Mouse (Mus musculus): ENCODE data around the gene Rxfp3. TPM values are rescaled to one million over a fixed set of nuclear protein-coding genes. Genes with fewer than 3 reads are reported as not detected.

Rxfp3 gene
- polyA plus RNA-seq, 1 experiment from 2014 or later, result 0.03 TPM

DNA sequence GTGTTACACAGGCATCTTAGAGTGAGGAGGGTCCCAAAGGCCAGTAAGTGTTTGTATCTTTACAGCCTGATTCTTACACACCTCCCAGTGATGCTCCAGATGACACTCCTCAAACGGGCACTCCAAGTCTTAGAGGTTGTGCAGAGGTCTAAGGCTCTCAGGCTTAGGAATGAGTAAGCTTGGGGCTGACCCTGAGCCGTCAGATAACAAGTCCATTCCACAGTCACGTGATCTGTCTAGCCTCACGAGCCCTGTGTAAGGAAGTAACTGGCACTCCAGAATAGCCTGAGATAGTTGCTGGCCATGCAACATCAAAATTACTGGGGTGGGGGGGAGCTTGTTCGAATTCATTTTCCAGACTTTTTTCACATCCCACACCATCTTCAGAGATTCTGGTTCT lies 2.3 kb upstream of the Rxfp3 start:
- Histone ChIP-seq H3K9ac (ENCODE audit: low read length) (no peak overlapping the region), H3K4me1 (ENCODE audit: control insufficient read depth, insufficient read depth, low read length) (peaks cover 8% of the 10 kb centered on the region; the same call in 1 of the 2 replicates), H3K4me3 (replicated peaks; ENCODE audit: low read length) (no peak overlapping the region), H3K9me3 (replicated peaks; ENCODE audit: control insufficient read depth, low read length) (no peaks in the 10 kb centered on the region), H3K4me2 (ENCODE audit: low read depth, low read length) (no peak overlapping the region), H3K27me3 (ENCODE audit: control insufficient read depth, insufficient read depth, low read length) (peaks cover 34% of the 10 kb centered on the region), H3K36me3 (ENCODE audit: control insufficient read depth, insufficient read depth, low read length) (no peaks in the 10 kb centered on the region), H3K27ac (ENCODE audit: low read length) (no peak overlapping the region)
- no peak for ATAC-seq (ENCODE audit: insufficient read depth, low FRiP score)
- WGBS, result 37% methylated on average over 5 of the region's 5 CpGs

DNA sequence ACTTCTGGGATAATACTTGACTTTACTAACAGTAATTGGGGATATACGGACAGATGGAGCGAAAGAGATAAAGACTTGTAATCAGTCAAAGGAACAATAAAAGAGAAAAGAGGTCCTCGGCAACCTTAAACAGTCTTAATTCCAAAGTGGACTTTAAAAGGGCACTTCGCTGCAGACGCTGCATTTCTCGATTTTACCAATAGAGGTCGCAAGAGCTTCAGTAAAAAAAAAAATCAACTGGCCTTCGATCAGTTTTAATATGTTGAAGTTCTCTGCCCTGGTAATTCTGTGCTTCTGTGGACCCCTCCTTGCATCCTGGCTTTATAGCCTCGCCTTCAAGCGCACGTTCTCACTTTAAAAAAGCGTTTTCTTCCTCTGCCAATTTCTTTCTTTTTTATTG lies 685 bp upstream of the Rxfp3 start:
- Histone ChIP-seq H3K27ac (ENCODE audit: low read length) (no peak overlapping the region), H3K9me3 (replicated peaks; ENCODE audit: control insufficient read depth, low read length) (no peaks in the 10 kb centered on the region), H3K27me3 (ENCODE audit: control insufficient read depth, insufficient read depth, low read length) (peaks cover 48% of the 10 kb centered on the region), H3K36me3 (ENCODE audit: control insufficient read depth, insufficient read depth, low read length) (no peaks in the 10 kb centered on the region), H3K4me2 (ENCODE audit: low read depth, low read length) (no peak overlapping the region), H3K4me1 (ENCODE audit: control insufficient read depth, insufficient read depth, low read length) (peaks cover 8% of the 10 kb centered on the region; the same call in 1 of the 2 replicates), H3K9ac (ENCODE audit: low read length) (no peak overlapping the region), H3K4me3 (replicated peaks; ENCODE audit: low read length) (no peak overlapping the region)
- 1% methylated on average over 12 of the region's 12 CpGs for WGBS
- ATAC-seq (ENCODE audit: insufficient read depth, low FRiP score), result no peak

- Histone ChIP-seq H3K27ac (ENCODE audit: low read length) (no peak overlapping the region), H3K4me3 (replicated peaks; ENCODE audit: low read length) (peak overlapping the region; percentile 39), H3K36me3 (ENCODE audit: control insufficient read depth, insufficient read depth, low read length) (no peaks in the 10 kb centered on the region), H3K27me3 (ENCODE audit: control insufficient read depth, insufficient read depth, low read length) (peaks cover 49% of the 10 kb centered on the region), H3K9ac (ENCODE audit: low read length) (no peak overlapping the region), H3K4me2 (ENCODE audit: low read depth, low read length) (peak overlapping the region; percentile 57), H3K9me3 (replicated peaks; ENCODE audit: control insufficient read depth, low read length) (no peaks in the 10 kb centered on the region), H3K4me1 (ENCODE audit: control insufficient read depth, insufficient read depth, low read length) (peaks cover 8% of the 10 kb centered on the region; the same call in 1 of the 2 replicates)
- no peak for ATAC-seq (ENCODE audit: insufficient read depth, low FRiP score)
- WGBS, result 3% methylated on average over 8 of the region's 8 CpGs
These were observed 455 bp downstream of the Rxfp3 start for GRCm38 (mm10) chr15:11037376-11037695.

DNA sequence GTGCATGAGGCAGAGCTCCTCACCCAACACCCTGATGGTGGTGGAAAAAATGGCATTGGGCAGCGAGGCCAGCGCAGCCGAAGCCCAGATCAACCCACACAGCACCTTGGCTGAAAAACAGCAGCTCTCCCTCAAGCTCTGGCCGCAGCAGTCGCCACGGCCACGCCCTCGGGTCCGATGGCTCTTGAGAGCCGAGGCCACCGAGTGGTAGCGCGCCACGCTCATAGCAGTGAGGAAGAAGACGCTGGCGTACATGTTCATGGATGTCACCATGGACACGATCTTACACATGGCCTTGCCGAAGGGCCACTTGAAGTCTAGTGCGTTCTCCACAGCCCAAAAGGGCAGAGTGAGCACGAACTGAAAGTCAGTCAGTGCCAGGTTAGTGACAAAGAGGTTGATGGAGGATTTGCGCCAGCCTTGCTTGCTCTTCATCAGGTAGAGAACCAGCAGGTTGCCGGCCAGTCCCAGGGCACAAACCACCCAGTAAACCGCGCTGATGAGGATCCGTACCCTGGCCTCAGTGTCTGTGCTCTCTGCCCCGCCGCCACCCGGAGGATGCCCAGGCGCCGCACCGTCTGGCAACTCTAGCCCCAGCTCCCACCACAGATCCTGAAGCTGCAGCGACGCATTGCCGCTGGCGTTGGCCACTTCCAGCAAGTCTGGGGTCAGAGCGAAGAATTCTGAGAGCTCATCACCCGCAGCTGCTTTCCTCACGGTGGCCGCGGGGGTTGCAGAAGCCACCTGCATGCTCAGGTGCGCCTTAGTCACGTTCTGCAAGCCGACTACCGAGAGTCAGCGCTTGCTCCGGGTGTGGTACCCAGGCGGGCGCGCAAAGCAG lies 1.0 kb downstream of the Rxfp3 start:
- no peak overlapping the region for H3K27ac ChIP-seq (ENCODE audit: low read length)
- no peaks in the 10 kb centered on the region for H3K36me3 ChIP-seq (ENCODE audit: control insufficient read depth, insufficient read depth, low read length)
- peak overlapping the region; percentile 39 for H3K4me3 ChIP-seq (replicated peaks; ENCODE audit: low read length)
- H3K9me3 ChIP-seq (replicated peaks; ENCODE audit: control insufficient read depth, low read length), result no peaks in the 10 kb centered on the region
- H3K27me3 ChIP-seq (ENCODE audit: control insufficient read depth, insufficient read depth, low read length), result peaks cover 49% of the 10 kb centered on the region
- ATAC-seq (ENCODE audit: insufficient read depth, low FRiP score), result no peak
- no peak overlapping the region for H3K9ac ChIP-seq (ENCODE audit: low read length)
- peaks cover 8% of the 10 kb centered on the region; the same call in 1 of the 2 replicates for H3K4me1 ChIP-seq (ENCODE audit: control insufficient read depth, insufficient read depth, low read length)
- 2% methylated on average over 49 of the region's 49 CpGs for WGBS
- H3K4me2 ChIP-seq (ENCODE audit: low read depth, low read length), result peak overlapping the region; percentile 57

- Histone ChIP-seq H3K4me2 (ENCODE audit: low read depth, low read length) (peak overlapping the region; percentile 57), H3K27ac (ENCODE audit: low read length) (no peak overlapping the region), H3K9me3 (replicated peaks; ENCODE audit: control insufficient read depth, low read length) (no peaks in the 10 kb centered on the region), H3K9ac (ENCODE audit: low read length) (no peak overlapping the region), H3K4me3 (replicated peaks; ENCODE audit: low read length) (peak overlapping the region; percentile 39), H3K4me1 (ENCODE audit: control insufficient read depth, insufficient read depth, low read length) (peaks cover 8% of the 10 kb centered on the region; the same call in 1 of the 2 replicates), H3K27me3 (ENCODE audit: control insufficient read depth, insufficient read depth, low read length) (peaks cover 49% of the 10 kb centered on the region), H3K36me3 (ENCODE audit: control insufficient read depth, insufficient read depth, low read length) (no peaks in the 10 kb centered on the region)
- WGBS, result 3% methylated on average over 34 of the region's 34 CpGs
- no peak for ATAC-seq (ENCODE audit: insufficient read depth, low FRiP score)
These were observed 1.8 kb downstream of the Rxfp3 start for GRCm38 (mm10) chr15:11035947-11036474.

GRCm38 (mm10) chr15:11030188-11030587 lies 7.6 kb downstream of the Rxfp3 start:
- Histone ChIP-seq H3K4me2 (ENCODE audit: low read depth, low read length) (no peak overlapping the region), H3K9me3 (replicated peaks; ENCODE audit: control insufficient read depth, low read length) (no peaks in the 10 kb centered on the region), H3K4me1 (ENCODE audit: control insufficient read depth, insufficient read depth, low read length) (no peaks in the 10 kb centered on the region), H3K27ac (ENCODE audit: low read length) (no peak overlapping the region), H3K4me3 (replicated peaks; ENCODE audit: low read length) (no peak overlapping the region), H3K9ac (ENCODE audit: low read length) (no peak overlapping the region), H3K36me3 (ENCODE audit: control insufficient read depth, insufficient read depth, low read length) (no peaks in the 10 kb centered on the region), H3K27me3 (ENCODE audit: control insufficient read depth, insufficient read depth, low read length) (peaks cover 16% of the 10 kb centered on the region)
- ATAC-seq (ENCODE audit: insufficient read depth, low FRiP score), result no peak
- WGBS, result 77% methylated on average over 3 of the region's 3 CpGs

DNA sequence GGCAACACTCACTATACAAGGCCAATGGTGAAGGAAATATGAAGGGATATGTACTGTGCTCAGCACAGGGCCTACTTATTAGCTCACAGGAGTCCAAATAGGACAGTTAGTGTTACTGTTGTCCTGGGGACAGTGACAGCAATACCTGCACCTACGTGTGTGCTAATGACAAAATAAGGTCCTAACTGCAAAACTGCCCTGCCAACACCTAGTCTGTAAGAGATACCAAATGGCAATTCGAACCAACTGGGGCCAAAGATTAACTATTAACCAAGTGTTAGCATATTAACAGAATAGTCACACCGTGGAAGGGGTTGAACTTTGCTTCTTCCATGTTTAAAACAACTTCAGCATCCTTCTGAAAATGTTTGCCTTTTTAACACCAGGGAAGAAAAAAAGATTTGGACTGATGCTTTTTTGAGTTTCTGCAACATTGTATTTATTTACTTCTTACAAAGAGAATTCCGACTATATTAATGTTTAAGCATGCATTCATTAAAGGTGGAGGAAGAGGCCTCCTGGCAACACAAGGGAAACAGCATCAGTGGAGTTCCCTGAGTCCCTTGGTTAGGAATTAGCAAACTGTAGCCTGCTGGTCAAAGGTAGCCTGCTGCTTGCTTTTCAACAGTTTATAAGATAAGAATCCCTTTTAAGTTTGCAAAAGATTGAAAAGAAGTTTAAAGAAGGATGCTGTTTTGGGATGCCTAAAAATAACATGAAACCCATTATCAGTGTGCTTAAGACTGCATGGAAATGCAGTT lies 10.8 kb downstream of the Rxfp3 start:
- H3K9ac ChIP-seq (ENCODE audit: low read length), result no peak overlapping the region
- no peak for ATAC-seq (ENCODE audit: insufficient read depth, low FRiP score)
- no peak overlapping the region for H3K27ac ChIP-seq (ENCODE audit: low read length)
- no peaks in the 10 kb centered on the region for H3K27me3 ChIP-seq (ENCODE audit: control insufficient read depth, insufficient read depth, low read length)
- WGBS, result 42% methylated on average over 4 of the region's 4 CpGs
- H3K4me2 ChIP-seq (ENCODE audit: low read depth, low read length), result no peak overlapping the region
- H3K4me3 ChIP-seq (replicated peaks; ENCODE audit: low read length), result no peak overlapping the region
- H3K4me1 ChIP-seq (ENCODE audit: control insufficient read depth, insufficient read depth, low read length), result no peaks in the 10 kb centered on the region
- H3K36me3 ChIP-seq (ENCODE audit: control insufficient read depth, insufficient read depth, low read length), result no peaks in the 10 kb centered on the region
- H3K9me3 ChIP-seq (replicated peaks; ENCODE audit: control insufficient read depth, low read length), result no peaks in the 10 kb centered on the region

DNA sequence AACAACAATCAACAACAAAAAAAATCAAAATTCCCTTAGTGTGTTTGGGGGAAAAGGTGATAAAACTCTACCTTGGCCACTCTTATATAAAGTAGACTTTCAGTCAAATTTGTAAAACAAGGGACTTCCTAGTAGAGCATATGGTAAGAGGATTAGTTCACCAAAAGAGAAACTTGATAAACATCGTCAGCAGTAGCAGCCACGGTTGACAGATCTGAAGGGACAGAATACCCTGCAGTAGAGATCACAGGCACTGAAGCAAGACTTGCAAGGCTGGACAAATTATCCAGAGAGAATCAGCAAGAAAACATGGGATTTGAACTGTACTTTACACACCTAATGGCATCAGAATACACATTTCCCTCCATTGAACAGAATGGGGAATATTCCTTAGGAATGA lies 22.9 kb downstream of the Rxfp3 start:
- Histone ChIP-seq H3K4me2 (ENCODE audit: low read depth, low read length) (no peak overlapping the region), H3K27ac (ENCODE audit: low read length) (no peak overlapping the region), H3K9me3 (replicated peaks; ENCODE audit: control insufficient read depth, low read length) (no peaks in the 10 kb centered on the region), H3K36me3 (ENCODE audit: control insufficient read depth, insufficient read depth, low read length) (no peaks in the 10 kb centered on the region), H3K4me3 (replicated peaks; ENCODE audit: low read length) (no peak overlapping the region), H3K9ac (ENCODE audit: low read length) (no peak overlapping the region), H3K27me3 (ENCODE audit: control insufficient read depth, insufficient read depth, low read length) (no peaks in the 10 kb centered on the region), H3K4me1 (ENCODE audit: control insufficient read depth, insufficient read depth, low read length) (no peaks in the 10 kb centered on the region)
- WGBS, result 59% methylated on average over 2 of the region's 2 CpGs
- ATAC-seq (ENCODE audit: insufficient read depth, low FRiP score), result no peak

DNA sequence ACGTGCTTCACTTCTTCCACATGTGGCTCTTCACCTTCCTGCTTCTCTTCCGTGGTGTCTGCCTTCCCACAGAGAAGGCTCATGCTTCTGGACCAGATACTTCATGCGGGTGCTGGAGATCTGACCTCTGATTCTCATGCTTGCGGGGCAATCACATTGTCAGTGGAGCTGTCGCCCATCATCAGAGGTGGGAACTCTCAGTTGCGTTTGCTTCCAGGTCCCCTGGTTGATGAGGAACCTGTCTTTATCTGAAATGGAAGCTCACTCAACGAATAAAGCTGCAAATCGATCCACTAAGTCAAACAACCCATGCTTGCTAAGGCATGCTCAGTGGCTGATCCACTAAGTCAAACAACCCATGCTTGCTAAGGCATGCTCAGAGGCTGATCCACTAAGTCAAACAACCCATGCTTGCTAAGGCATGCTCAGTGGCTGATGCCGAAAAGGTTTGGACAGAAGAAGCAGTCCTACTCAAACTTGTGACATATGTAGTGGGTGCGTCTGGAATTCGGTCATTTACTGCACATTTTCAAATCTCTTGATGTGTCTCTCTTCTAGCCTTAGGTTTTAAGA lies 26.7 kb downstream of the Rxfp3 start:
- no peak overlapping the region for H3K4me2 ChIP-seq (ENCODE audit: low read depth, low read length)
- no peak overlapping the region for H3K9ac ChIP-seq (ENCODE audit: low read length)
- no peaks in the 10 kb centered on the region for H3K9me3 ChIP-seq (replicated peaks; ENCODE audit: control insufficient read depth, low read length)
- no peaks in the 10 kb centered on the region for H3K27me3 ChIP-seq (ENCODE audit: control insufficient read depth, insufficient read depth, low read length)
- H3K27ac ChIP-seq (ENCODE audit: low read length), result no peak overlapping the region; the same call in 1 of the 2 replicates
- no peaks in the 10 kb centered on the region for H3K4me1 ChIP-seq (ENCODE audit: control insufficient read depth, insufficient read depth, low read length)
- H3K36me3 ChIP-seq (ENCODE audit: control insufficient read depth, insufficient read depth, low read length), result no peaks in the 10 kb centered on the region
- WGBS, result 60% methylated on average over 11 of the region's 11 CpGs
- no peak overlapping the region for H3K4me3 ChIP-seq (replicated peaks; ENCODE audit: low read length)
- no peak for ATAC-seq (ENCODE audit: insufficient read depth, low FRiP score)
